Comparison of ENCODE assay signal across 10 mouse cellular contexts in the genomic region with DNA sequence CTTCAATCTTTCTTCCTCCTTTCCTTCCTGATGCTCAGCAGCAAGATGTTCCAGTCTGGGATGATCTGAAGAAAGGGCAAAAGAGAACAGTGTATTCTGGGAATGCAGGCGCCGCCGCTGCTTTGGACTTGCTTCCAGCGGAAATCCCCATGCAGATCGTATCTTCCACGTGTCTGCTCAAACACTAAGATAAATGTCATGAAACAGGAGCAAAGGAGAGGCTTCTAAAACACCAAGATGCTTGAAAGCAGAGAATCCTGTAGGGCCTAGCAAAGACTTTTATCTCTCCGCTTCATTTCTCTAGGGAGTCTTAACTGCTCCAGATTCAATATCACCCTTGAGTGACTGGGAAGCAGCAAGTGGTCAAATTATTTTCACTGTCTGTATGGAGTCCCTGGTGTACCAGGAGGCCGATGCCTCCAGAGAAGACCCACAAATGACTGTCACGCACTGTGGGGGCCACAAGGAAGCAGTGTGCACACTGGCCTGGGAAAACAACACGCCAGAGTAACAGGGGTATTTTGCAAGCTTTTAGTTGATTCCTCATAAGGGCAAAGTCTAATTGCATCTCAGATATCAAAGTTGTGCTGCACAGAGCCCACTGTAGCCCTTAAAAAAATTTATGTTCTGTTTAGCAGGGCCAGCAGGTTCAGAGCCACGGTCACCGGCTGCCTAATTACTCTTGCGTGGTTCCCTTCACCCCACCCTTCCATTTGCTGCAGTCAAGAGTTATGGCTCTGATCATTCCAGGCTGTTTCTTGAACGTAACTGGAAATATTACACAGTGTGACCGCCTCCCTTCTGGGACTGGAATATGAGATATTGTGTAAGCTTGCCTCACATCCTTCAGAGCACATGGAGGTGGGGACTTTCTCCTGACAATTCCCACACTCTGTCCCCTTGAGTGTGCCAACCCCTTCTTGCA.
A peak's percentile ranks its signal among the peaks of the same experiment; 100 is the strongest.
DNase-seq lines count a peak whose midpoint lies in the region; ATAC-seq and TF ChIP-seq lines count a peak whose summit lies in the region.
"Had no signal": no experiment of that assay in that cellular context is flagged by ENCODE, and none has a peak within 500 bp of the region (broad histone marks: within the 10 kb centered on the region; RNA-seq: fewer than 3 reads in every experiment).

No protein-coding gene starts in this region.

- peaks cover 6% of the 10 kb centered on the region; the same call in 1 of the 2 replicates for H3K4me1 ChIP-seq in midbrain, embryonic 11.5 days (ENCODE audit: control insufficient read depth, insufficient read depth, low read length)
- no peaks in the 10 kb centered on the region; the same call in 1 of the 2 replicates for H3K4me1 ChIP-seq in midbrain, embryonic 16.5 days (ENCODE audit: control insufficient read depth, insufficient read depth, low read length)
- peaks cover 38% of the 10 kb centered on the region for H3K4me1 ChIP-seq in kidney, embryonic 16.5 days (ENCODE audit: insufficient read depth, low read length)
- H3K4me1 ChIP-seq in neural tube, embryonic 14.5 days (ENCODE audit: control insufficient read depth, insufficient read depth, low read length): 0 out of 2 replicates have a peak, but pooled peaks cover 6% of the 10 kb centered on the region
- H3K4me1 ChIP-seq in cerebellum, adult 2 months (ENCODE audit: control insufficient read depth, insufficient read depth, low read length): no peaks in the 10 kb centered on the region

- 87% methylated on average over 15 of the region's 15 CpGs for WGBS in midbrain, embryonic 11.5 days
- WGBS in midbrain, embryonic 16.5 days: 80% methylated on average over 15 of the region's 15 CpGs
- 9% methylated on average over 15 of the region's 15 CpGs for WGBS in kidney, embryonic 16.5 days
- WGBS in neural tube, embryonic 14.5 days: 44% methylated on average over 15 of the region's 15 CpGs
- 90% methylated on average over 15 of the region's 15 CpGs for WGBS in cerebellum, adult 2 months

- peak; percentile 60 for DNase-seq in midbrain, embryonic 11.5 days (ENCODE audit: low spot score, missing footprints)
- peak; percentile 65 for DNase-seq in gastrocnemius, postnatal 25 days
- no peak for DNase-seq in retina, embryonic 14.5 days (ENCODE audit: low spot score)
- DNase-seq in adrenal gland, postnatal 4 days (ENCODE audit: low spot score in 2 of 2): no peak
- DNase-seq in cerebellum, adult 2 months: no peak

- H3K4me2 ChIP-seq in midbrain, embryonic 11.5 days: no peak overlapping the region
- H3K4me2 ChIP-seq in midbrain, embryonic 16.5 days (ENCODE audit: low read length): no peak overlapping the region
- H3K4me2 ChIP-seq in kidney, embryonic 16.5 days (replicated peaks; ENCODE audit: low read depth, low read length): 0 out of 2 replicates have a peak overlapping the region, but pooled peaks have one; percentile 7
- no peak overlapping the region for H3K4me2 ChIP-seq in neural tube, embryonic 14.5 days (ENCODE audit: low read depth, low read length)
- H3K4me2 ChIP-seq: hindbrain, embryonic 12.5 days had no signal

- no peak overlapping the region for H3K4me3 ChIP-seq in midbrain, embryonic 11.5 days (ENCODE audit: low read depth, low read length)
- no peak overlapping the region for H3K4me3 ChIP-seq in midbrain, embryonic 16.5 days (ENCODE audit: low read depth, low read length)
- no peak overlapping the region for H3K4me3 ChIP-seq in kidney, embryonic 16.5 days (ENCODE audit: low read length)
- no peak overlapping the region for H3K4me3 ChIP-seq in neural tube, embryonic 14.5 days (ENCODE audit: low read depth, low read length)
- no peak overlapping the region for H3K4me3 ChIP-seq in cerebellum, adult 2 months (replicated peaks; ENCODE audit: insufficient read depth, low read depth, low read length)
- H3K4me3 ChIP-seq: hindbrain, embryonic 12.5 days had no signal

- ATAC-seq in midbrain, embryonic 11.5 days (ENCODE audit: low FRiP score): no peak
- no peak for ATAC-seq in midbrain, embryonic 16.5 days
- ATAC-seq in kidney, embryonic 16.5 days (ENCODE audit: low FRiP score, low TSS enrichment): peak; percentile 95
- ATAC-seq in neural tube, embryonic 14.5 days (ENCODE audit: low read depth): no peak

- H3K9ac ChIP-seq in midbrain, embryonic 11.5 days (ENCODE audit: low read length): no peak overlapping the region
- H3K9ac ChIP-seq in midbrain, embryonic 16.5 days (ENCODE audit: low read depth, low read length): no peak overlapping the region
- H3K9ac ChIP-seq in kidney, embryonic 16.5 days (replicated peaks; ENCODE audit: low read length): 0 out of 2 replicates have a peak overlapping the region, but pooled peaks have one; percentile 32
- no peak overlapping the region for H3K9ac ChIP-seq in neural tube, embryonic 14.5 days (replicated peaks; ENCODE audit: low read depth, low read length)
- H3K9ac ChIP-seq: hindbrain, embryonic 12.5 days had no signal

- no peak for TF ChIP-seq POLR2A in cerebellum, adult 2 months (IDR thresholded peaks at IDR 0.05; ENCODE audit: borderline replicate concordance, insufficient read depth, low read length)

- no peak overlapping the region for H3K27ac ChIP-seq in midbrain, embryonic 11.5 days (ENCODE audit: low read depth, low read length)
- no peak overlapping the region for H3K27ac ChIP-seq in midbrain, embryonic 16.5 days (ENCODE audit: low read length)
- peak overlapping the region; percentile 87 for H3K27ac ChIP-seq in kidney, embryonic 16.5 days (ENCODE audit: low read length)
- peak overlapping the region; percentile 34; the same call in 1 of the 2 replicates for H3K27ac ChIP-seq in neural tube, embryonic 14.5 days (ENCODE audit: low read depth, low read length)
- no peak overlapping the region for H3K27ac ChIP-seq in cerebellum, adult 2 months (ENCODE audit: insufficient read depth, low read length)
- H3K27ac ChIP-seq: hindbrain, embryonic 12.5 days; macrophage had no signal

- no peak for TF ChIP-seq CTCF in cerebellum, adult 2 months (IDR thresholded peaks at IDR 0.05; ENCODE audit: borderline replicate concordance, insufficient read depth, low read depth, low read length)

- H3K27me3 ChIP-seq in midbrain, embryonic 11.5 days (ENCODE audit: control insufficient read depth, insufficient read depth, low read length): no peaks in the 10 kb centered on the region
- H3K27me3 ChIP-seq in midbrain, embryonic 16.5 days (ENCODE audit: control insufficient read depth, insufficient read depth, low read depth, low read length): no peaks in the 10 kb centered on the region
- no peaks in the 10 kb centered on the region for H3K27me3 ChIP-seq in kidney, embryonic 16.5 days (ENCODE audit: insufficient read depth, low read length)
- H3K27me3 ChIP-seq in neural tube, embryonic 14.5 days (ENCODE audit: control insufficient read depth, insufficient read depth, low read length): no peaks in the 10 kb centered on the region
- H3K27me3 ChIP-seq in cerebellum, adult 2 months (ENCODE audit: control insufficient read depth, insufficient read depth, low read length): no peaks in the 10 kb centered on the region

- no peaks in the 10 kb centered on the region; the same call in 1 of the 2 replicates for H3K9me3 ChIP-seq in midbrain, embryonic 11.5 days (ENCODE audit: control insufficient read depth, low read length)
- H3K9me3 ChIP-seq in midbrain, embryonic 16.5 days (replicated peaks; ENCODE audit: control insufficient read depth, low read length, poor library complexity, severe bottlenecking): no peaks in the 10 kb centered on the region
- H3K9me3 ChIP-seq in kidney, embryonic 16.5 days (ENCODE audit: low read length): no peaks in the 10 kb centered on the region
- no peaks in the 10 kb centered on the region for H3K9me3 ChIP-seq in neural tube, embryonic 14.5 days (ENCODE audit: control insufficient read depth, low read length)
- H3K9me3 ChIP-seq: hindbrain, embryonic 12.5 days had no signal

- H3K36me3 ChIP-seq in midbrain, embryonic 11.5 days (ENCODE audit: control insufficient read depth, insufficient read depth, low read length): no peaks in the 10 kb centered on the region
- no peaks in the 10 kb centered on the region for H3K36me3 ChIP-seq in midbrain, embryonic 16.5 days (ENCODE audit: control insufficient read depth, insufficient read depth, low read length)
- no peaks in the 10 kb centered on the region for H3K36me3 ChIP-seq in kidney, embryonic 16.5 days (ENCODE audit: insufficient read depth, low read length)
- no peaks in the 10 kb centered on the region for H3K36me3 ChIP-seq in neural tube, embryonic 14.5 days (ENCODE audit: control insufficient read depth, insufficient read depth, low read length)
- H3K36me3 ChIP-seq: hindbrain, embryonic 12.5 days had no signal

Comparison
In these comparisons a context has a peak if more than half of its experiments do, and no peak if none do; other contexts are left out.
1. DNase-seq: peak in midbrain, embryonic 11.5 days (single experiment) and gastrocnemius, postnatal 25 days (single experiment); none in retina, embryonic 14.5 days (single experiment), adrenal gland, postnatal 4 days (0 of 2) and cerebellum, adult 2 months (0 of 2).
2. H3K27ac ChIP-seq: peak in kidney, embryonic 16.5 days (single experiment) and neural tube, embryonic 14.5 days (single experiment); none in midbrain, embryonic 11.5 days (single experiment), midbrain, embryonic 16.5 days (single experiment) and cerebellum, adult 2 months (single experiment).